Mouse (Mus musculus): ENCODE data around the gene Taar7e. TPM values are rescaled to one million over a fixed set of nuclear protein-coding genes. Genes with fewer than 3 reads are reported as not detected.
"Not testable (repeated sequence)": the region's sequence is repeated elsewhere in the genome, so short reads cannot be mapped to it uniquely, and the experiment has no call there.

The Taar7e gene
- polyA plus RNA-seq, 1 experiment from 2014 or later: not detected

- WGBS: 21% methylated on average over 2 of the region's 2 CpGs
- not testable (repeated sequence) for H3K9ac ChIP-seq; H3K27ac ChIP-seq; ATAC-seq (ENCODE audit: borderline replicate concordance, extremely low read depth, low FRiP score, low TSS enrichment); H3K4me1 ChIP-seq; H3K4me2 ChIP-seq; H3K36me3 ChIP-seq; H3K27me3 ChIP-seq; H3K9me3 ChIP-seq; H3K4me3 ChIP-seq
Measured at GRCm38 (mm10) chr10:24074751-24075150, 37.3 kb downstream of the Taar7e start.

DNA sequence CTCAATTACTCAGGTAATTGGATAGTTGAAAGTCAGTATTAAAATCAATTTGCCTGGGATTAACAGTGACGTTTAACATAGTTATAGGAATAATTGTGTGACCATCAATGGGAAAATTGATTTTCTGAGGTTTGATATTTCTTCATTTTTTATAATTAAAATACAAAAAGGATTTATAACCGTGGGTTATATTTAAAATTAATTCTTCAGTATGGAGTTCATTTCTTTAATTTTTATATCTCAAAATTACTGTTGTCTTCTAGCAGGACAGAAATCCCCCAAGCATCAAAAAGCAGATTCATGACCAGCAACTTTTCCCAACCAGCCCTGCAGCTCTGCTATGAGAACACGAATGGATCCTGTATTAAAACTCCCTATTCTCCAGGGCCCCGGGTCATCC is 38.8 kb downstream of the Taar7e start, which contains the start of gene Taar8a:
Taar8a (plus strand) TSS at position 301 of the 400 bp plus-strand sequence.
- ATAC-seq (ENCODE audit: borderline replicate concordance, extremely low read depth, low FRiP score, low TSS enrichment): not testable (repeated sequence)
- 90% methylated on average over 2 of the region's 4 CpGs for WGBS

DNA sequence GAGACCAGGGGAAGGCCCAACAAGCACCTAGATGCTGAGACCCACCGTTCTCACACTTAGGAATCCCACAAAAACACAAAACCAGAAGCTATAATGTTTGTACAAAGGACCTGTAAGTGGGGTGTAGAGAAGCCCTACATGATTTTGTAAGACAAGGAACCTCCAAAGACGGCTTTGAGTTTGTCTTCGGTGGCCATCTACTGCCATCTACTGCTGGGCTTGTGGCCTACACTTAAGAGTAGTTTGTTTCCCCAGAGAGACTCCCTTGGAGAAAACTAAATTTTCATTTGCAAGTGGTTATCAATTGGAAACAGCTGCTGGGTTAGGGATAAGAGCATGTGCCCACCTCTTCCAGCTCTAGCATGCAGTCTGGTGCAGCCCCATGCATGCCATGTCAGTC is 42.8 kb downstream of the Taar7e start:
- no peaks in the 10 kb centered on the region for H3K36me3 ChIP-seq
- H3K4me2 ChIP-seq: no peak overlapping the region
- H3K4me3 ChIP-seq: no peak overlapping the region
- 26% methylated on average over 3 of the region's 3 CpGs for WGBS
- H3K27me3 ChIP-seq: no peaks in the 10 kb centered on the region
- no peaks in the 10 kb centered on the region for H3K4me1 ChIP-seq
- no peak overlapping the region for H3K27ac ChIP-seq
- no peak overlapping the region for H3K9ac ChIP-seq
- no peak for ATAC-seq (ENCODE audit: borderline replicate concordance, extremely low read depth, low FRiP score, low TSS enrichment)
- H3K9me3 ChIP-seq: no peaks in the 10 kb centered on the region

More for the DNA sequence above, 38.8 kb downstream of the Taar7e start, which contains the start of gene Taar8a:
- not testable (repeated sequence) for H3K4me3 ChIP-seq, H3K9ac ChIP-seq, H3K27ac ChIP-seq, H3K36me3 ChIP-seq, H3K4me1 ChIP-seq, H3K27me3 ChIP-seq, H3K4me2 ChIP-seq, H3K9me3 ChIP-seq

GRCm38 (mm10) chr10:24085936-24086335 is 48.5 kb downstream of the Taar7e start:
- H3K27ac ChIP-seq: no peak overlapping the region
- H3K27me3 ChIP-seq: no peaks in the 10 kb centered on the region
- H3K9ac ChIP-seq: no peak overlapping the region
- no peak overlapping the region for H3K4me3 ChIP-seq
- no peaks in the 10 kb centered on the region for H3K9me3 ChIP-seq
- H3K36me3 ChIP-seq: no peaks in the 10 kb centered on the region
- H3K4me1 ChIP-seq: no peaks in the 10 kb centered on the region
- ATAC-seq (ENCODE audit: borderline replicate concordance, extremely low read depth, low FRiP score, low TSS enrichment): no peak
- no peak overlapping the region for H3K4me2 ChIP-seq
- WGBS: 64% methylated on average over 5 of the region's 5 CpGs

DNA sequence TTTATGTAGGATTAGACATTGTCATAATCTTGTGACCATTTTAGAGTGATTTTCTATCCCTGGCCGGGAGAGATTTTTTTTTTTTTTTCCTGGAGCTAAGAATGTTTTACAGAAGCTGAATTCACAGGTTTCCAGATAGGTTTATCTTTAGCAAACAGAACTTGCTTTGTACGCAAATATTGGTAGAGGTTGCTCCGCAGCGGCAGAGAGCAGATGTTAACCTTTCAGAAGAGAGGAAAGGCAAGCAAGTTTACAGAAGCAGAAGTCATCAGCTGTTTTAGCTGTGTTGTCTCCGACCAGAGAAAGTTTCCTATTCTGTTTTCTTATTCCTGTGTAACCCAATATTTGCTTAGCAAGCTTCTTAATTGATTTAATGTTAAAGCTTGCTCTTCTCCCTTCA is 49.1 kb downstream of the Taar7e start:
- Histone ChIP-seq H3K27me3 (no peaks in the 10 kb centered on the region), H3K9ac (no peak overlapping the region), H3K4me1 (no peaks in the 10 kb centered on the region), H3K9me3 (no peaks in the 10 kb centered on the region), H3K4me3 (no peak overlapping the region), H3K36me3 (no peaks in the 10 kb centered on the region), H3K4me2 (no peak overlapping the region), H3K27ac (no peak overlapping the region)
- ATAC-seq (ENCODE audit: borderline replicate concordance, extremely low read depth, low FRiP score, low TSS enrichment): no peak
- WGBS: 47% methylated on average over 5 of the region's 5 CpGs

GRCm38 (mm10) chr10:24087168-24087567 is 49.8 kb downstream of the Taar7e start:
- Histone ChIP-seq H3K9me3 (no peaks in the 10 kb centered on the region), H3K27me3 (no peaks in the 10 kb centered on the region), H3K27ac (no peak overlapping the region), H3K4me3 (no peak overlapping the region), H3K4me2 (no peak overlapping the region), H3K4me1 (no peaks in the 10 kb centered on the region), H3K36me3 (no peaks in the 10 kb centered on the region), H3K9ac (no peak overlapping the region)
- 85% methylated on average over 2 of the region's 2 CpGs for WGBS
- ATAC-seq (ENCODE audit: borderline replicate concordance, extremely low read depth, low FRiP score, low TSS enrichment): no peak

Other genes starting within 250 kb of the Taar7e start
- gene Slc18b1, start 240.6 kb upstream of the Taar7e start, polyA plus RNA-seq (2015; fragmentation: Nextera tagmentation; extraction: Ambion mirVana): 16.7 and 20.1 TPM in 2 replicates
- gene Vnn3, start 186.2 kb upstream of the Taar7e start, polyA plus RNA-seq (2015; fragmentation: Nextera tagmentation; extraction: Ambion mirVana): 0.16 and 0.18 TPM in 2 replicates
- 2.3 and 2.7 TPM in 2 replicates for gene Vnn1, start 142.9 kb upstream of the Taar7e start, polyA plus RNA-seq (2015; fragmentation: Nextera tagmentation; extraction: Ambion mirVana)
- gene Taar1, start 117.3 kb upstream of the Taar7e start, polyA plus RNA-seq (2015; fragmentation: Nextera tagmentation; extraction: Ambion mirVana): not detected in 2 replicates
- gene Taar2, start 99.0 kb upstream of the Taar7e start, polyA plus RNA-seq (2015; fragmentation: Nextera tagmentation; extraction: Ambion mirVana): not detected in 2 replicates
- not detected in 2 replicates for gene Taar3, start 88.1 kb upstream of the Taar7e start, polyA plus RNA-seq (2015; fragmentation: Nextera tagmentation; extraction: Ambion mirVana)
- gene Taar4, start 77.1 kb upstream of the Taar7e start, polyA plus RNA-seq (2015; fragmentation: Nextera tagmentation; extraction: Ambion mirVana): not detected in 2 replicates
- not detected in 2 replicates for gene Taar5, start 66.9 kb upstream of the Taar7e start, polyA plus RNA-seq (2015; fragmentation: Nextera tagmentation; extraction: Ambion mirVana)
- not detected in 2 replicates for gene Taar6, start 52.0 kb upstream of the Taar7e start, polyA plus RNA-seq (2015; fragmentation: Nextera tagmentation; extraction: Ambion mirVana)
- gene Taar7a, start 44.1 kb upstream of the Taar7e start, polyA plus RNA-seq (2015; fragmentation: Nextera tagmentation; extraction: Ambion mirVana): not detected in 2 replicates
- gene Taar7b, start 37.7 kb upstream of the Taar7e start, polyA plus RNA-seq (2015; fragmentation: Nextera tagmentation; extraction: Ambion mirVana): not detected in 2 replicates
- not detected in 2 replicates for gene Taar7d, start 10.4 kb upstream of the Taar7e start, polyA plus RNA-seq (2015; fragmentation: Nextera tagmentation; extraction: Ambion mirVana)
- gene Taar7f, start 11.9 kb downstream of the Taar7e start, polyA plus RNA-seq (2015; fragmentation: Nextera tagmentation; extraction: Ambion mirVana): not detected in 2 replicates
- gene Taar8a, start 38.9 kb downstream of the Taar7e start, polyA plus RNA-seq (2015; fragmentation: Nextera tagmentation; extraction: Ambion mirVana): not detected in 2 replicates
- gene Taar8b, start 54.7 kb downstream of the Taar7e start, polyA plus RNA-seq (2015; fragmentation: Nextera tagmentation; extraction: Ambion mirVana): not detected in 2 replicates
- not detected in 2 replicates for gene Taar8c, start 64.3 kb downstream of the Taar7e start, polyA plus RNA-seq (2015; fragmentation: Nextera tagmentation; extraction: Ambion mirVana)
- not detected in 2 replicates for gene Taar9, start 71.9 kb downstream of the Taar7e start, polyA plus RNA-seq (2015; fragmentation: Nextera tagmentation; extraction: Ambion mirVana)
- 77.3 and 87.4 TPM in 2 replicates for gene Stx7, start 111.7 kb downstream of the Taar7e start, polyA plus RNA-seq (2015; fragmentation: Nextera tagmentation; extraction: Ambion mirVana)
- 6.6 and 6.7 TPM in 2 replicates for gene Moxd1, start 185.9 kb downstream of the Taar7e start, polyA plus RNA-seq (2015; fragmentation: Nextera tagmentation; extraction: Ambion mirVana)